In genomic region chr19:3845803-3846406, GRCm38 (mm10) we compare ENCODE assay signal across 14 mouse cellular contexts. TPM values are rescaled to one million over a fixed set of nuclear protein-coding genes. Genes with fewer than 3 reads are reported as not detected.
DNase-seq lines count a peak whose midpoint lies in the region; ATAC-seq and TF ChIP-seq lines count a peak whose summit lies in the region.
"Had no signal": no experiment of that assay in that cellular context is flagged by ENCODE, and none has a peak within 500 bp of the region (broad histone marks: within the 10 kb centered on the region; RNA-seq: fewer than 3 reads in every experiment).

No protein-coding gene starts in this region.

- H3K27me3 ChIP-seq in midbrain, postnatal 0 days (ENCODE audit: insufficient read depth, low read length) = no peaks in the 10 kb centered on the region
- no peaks in the 10 kb centered on the region for H3K27me3 ChIP-seq in midbrain, embryonic 14.5 days (ENCODE audit: control insufficient read depth, insufficient read depth, low read length)
- no peaks in the 10 kb centered on the region for H3K27me3 ChIP-seq in testis, adult 2 months (ENCODE audit: control insufficient read depth, insufficient read depth, low read length)
- H3K27me3 ChIP-seq: neural tube, embryonic 13.5 days had no signal

- no peak for TF ChIP-seq CTCF in midbrain, postnatal 0 days (IDR thresholded peaks at IDR 0.05)
- TF ChIP-seq CTCF in testis, adult 2 months (IDR thresholded peaks at IDR 0.05; ENCODE audit: control insufficient read depth, insufficient read depth, insufficient replicate concordance, low read depth, low read length) = no peak

- 71% methylated on average over 1 of the region's 1 CpGs for WGBS in midbrain, postnatal 0 days
- 91% methylated on average over 1 of the region's 1 CpGs for WGBS in midbrain, embryonic 14.5 days

- H3K9me3 ChIP-seq in midbrain, postnatal 0 days (ENCODE audit: low read length) = no peaks in the 10 kb centered on the region
- H3K9me3 ChIP-seq in midbrain, embryonic 14.5 days (ENCODE audit: control insufficient read depth, low read length) = no peaks in the 10 kb centered on the region
- H3K9me3 ChIP-seq: neural tube, embryonic 13.5 days had no signal

- no peak overlapping the region for H3K27ac ChIP-seq in midbrain, postnatal 0 days (ENCODE audit: low read depth, low read length)
- no peak overlapping the region for H3K27ac ChIP-seq in midbrain, embryonic 14.5 days (replicated peaks; ENCODE audit: low read depth, low read length)
- 0 out of 2 replicates have a peak overlapping the region, but pooled peaks have one; percentile 9 for H3K27ac ChIP-seq in testis, adult 2 months (ENCODE audit: control insufficient read depth, insufficient read depth, low read depth, low read length)
- H3K27ac ChIP-seq: macrophage; neural tube, embryonic 13.5 days had no signal

- no peak overlapping the region for H3K4me3 ChIP-seq in midbrain, postnatal 0 days (ENCODE audit: low read depth, low read length)
- H3K4me3 ChIP-seq in midbrain, embryonic 14.5 days (replicated peaks; ENCODE audit: low read depth, low read length) = no peak overlapping the region
- H3K4me3 ChIP-seq in testis, adult 2 months (ENCODE audit: control insufficient read depth, low read depth, low read length) = no peak overlapping the region
- H3K4me3 ChIP-seq: neural tube, embryonic 13.5 days had no signal

- no peak for ATAC-seq in midbrain, postnatal 0 days (ENCODE audit: low FRiP score)
- ATAC-seq in midbrain, embryonic 14.5 days (ENCODE audit: low FRiP score, low TSS enrichment) = no peak
- ATAC-seq: midbrain, embryonic 16.5 days had no signal

- H3K36me3 ChIP-seq in midbrain, postnatal 0 days (ENCODE audit: insufficient read depth, low read length) = no peaks in the 10 kb centered on the region
- no peaks in the 10 kb centered on the region for H3K36me3 ChIP-seq in midbrain, embryonic 14.5 days (ENCODE audit: control insufficient read depth, insufficient read depth, low read length)
- H3K36me3 ChIP-seq in testis, adult 2 months (ENCODE audit: control insufficient read depth, insufficient read depth, low read length) = no peaks in the 10 kb centered on the region
- H3K36me3 ChIP-seq: neural tube, embryonic 13.5 days had no signal

- no peak overlapping the region for H3K9ac ChIP-seq in midbrain, postnatal 0 days (replicated peaks; ENCODE audit: low read length, poor library complexity, severe bottlenecking)
- H3K9ac ChIP-seq in midbrain, embryonic 14.5 days (replicated peaks; ENCODE audit: low read length) = no peak overlapping the region
- H3K9ac ChIP-seq: neural tube, embryonic 13.5 days had no signal

- H3K4me2 ChIP-seq in midbrain, postnatal 0 days (ENCODE audit: low read depth, low read length, poor library complexity, severe bottlenecking) = no peak overlapping the region
- H3K4me2 ChIP-seq in midbrain, embryonic 14.5 days (ENCODE audit: low read length) = no peak overlapping the region
- H3K4me2 ChIP-seq: heart, embryonic 11.5 days; neural tube, embryonic 13.5 days had no signal

- H3K4me1 ChIP-seq in midbrain, postnatal 0 days (ENCODE audit: insufficient read depth, low read length) = no peaks in the 10 kb centered on the region
- peaks cover 4% of the 10 kb centered on the region for H3K4me1 ChIP-seq in midbrain, embryonic 14.5 days (ENCODE audit: control insufficient read depth, insufficient read depth, low read length)
- peaks cover 14% of the 10 kb centered on the region for H3K4me1 ChIP-seq in testis, adult 2 months (ENCODE audit: control insufficient read depth, insufficient read depth, low read length)

- DNase-seq in adrenal gland, postnatal 14 days = peak; percentile 57
- DNase-seq in adrenal gland, postnatal 25 days = no peak
- peak; percentile 24 for DNase-seq in midbrain, postnatal 0 days (ENCODE audit: low spot score)
- DNase-seq in midbrain, embryonic 14.5 days = no peak
- DNase-seq in cerebellum, postnatal 25 days = peak; percentile 92 to 94
- DNase-seq in left cerebral cortex, adult 11 months (ENCODE audit: low spot score) = no peak
- DNase-seq in kidney, adult 9 months = no peak
- DNase-seq: kidney, adult 18-20 months; thymus, postnatal 4 days had no signal

- TF ChIP-seq POLR2A in testis, adult 2 months (IDR thresholded peaks at IDR 0.05; ENCODE audit: control insufficient read depth, low read depth, low read length) = no peak

RNA-seq across cellular contexts. Expression of gene Chka, which starts 5.7 kb away (rescaled TPM):
- total RNA-seq in adrenal gland, postnatal 14 days (2021) = 52.0 and 82.2 TPM in 2 replicates
- 72.2 and 82.8 TPM in 2 replicates for total RNA-seq in adrenal gland, postnatal 25 days (2021)
- total RNA-seq in midbrain, postnatal 0 days (2014; rRNA removed) = 62.7 and 69.1 TPM in 2 replicates
- 49.6 and 56.3 TPM in 2 replicates for polyA plus RNA-seq in midbrain, postnatal 0 days (2015; fragmentation: Nextera tagmentation; extraction: Ambion mirVana)
- 50.2 and 51.8 TPM in 2 replicates for polyA plus RNA-seq in midbrain, embryonic 14.5 days (2014; fragmentation: Nextera tagmentation; extraction: Ambion mirVana)
- polyA plus RNA-seq in testis, adult 2 months (2012; rRNA removed) = 85.7 and 90.2 TPM in 2 replicates

Comparison
In these comparisons a context has a peak if more than half of its experiments do, and no peak if none do; other contexts are left out.
1. DNase-seq: peak in adrenal gland, postnatal 14 days (single experiment), midbrain, postnatal 0 days (single experiment) and cerebellum, postnatal 25 days (2 of 2); none in adrenal gland, postnatal 25 days (single experiment), midbrain, embryonic 14.5 days (single experiment), left cerebral cortex, adult 11 months (single experiment) and kidney, adult 9 months (single experiment).